Mouse (Mus musculus): ENCODE measurements around the gene Fgf11.

- no peak for TF ChIP-seq CTCF (IDR thresholded peaks at IDR 0.05; ENCODE audit: extremely low read depth, insufficient read depth, low read length)
- TF ChIP-seq POLR2A (IDR thresholded peaks at IDR 0.05; ENCODE audit: extremely low read depth, insufficient read depth, low read length) = peak; percentile 100
Measured at GRCm38 (mm10) chr11:69758478-69758970, 43.1 kb downstream of the Fgf11 start, which contains the start of gene Polr2a.
